7 mouse cellular contexts compared by ENCODE assay signal in genomic region chr11:59483212-59483611, GRCm38 (mm10). TPM values are rescaled to one million over a fixed set of nuclear protein-coding genes. Genes with fewer than 3 reads are reported as not detected.
A peak's percentile ranks its signal among the peaks of the same experiment; 100 is the strongest.
DNase-seq lines count a peak whose midpoint lies in the region; ATAC-seq and TF ChIP-seq lines count a peak whose summit lies in the region.

No protein-coding gene starts in this region.

- intact Hi-C loops in left cerebral cortex, postnatal 4 days (cut with DNase I): loop anchor here (5.0 kb wide), 1 partner anchor 176 kb away; the partner anchor contains the start of gene Wnt9a

- peak; percentile 46 for TF ChIP-seq CTCF in E14TG2a.4 (conservative IDR thresholded peaks at IDR 0.05; ENCODE audit: low read length)
- TF ChIP-seq CTCF in stomach, postnatal 0 days (IDR thresholded peaks at IDR 0.05; ENCODE audit: low read depth): peak; percentile 84

- H3K4me3 ChIP-seq in kidney, embryonic 15.5 days (replicated peaks): no peak overlapping the region
- no peak overlapping the region for H3K4me3 ChIP-seq in E14TG2a.4 (replicated peaks; ENCODE audit: low read length)
- no peak overlapping the region for H3K4me3 ChIP-seq in stomach, postnatal 0 days (ENCODE audit: low read depth, low read length)

- WGBS in kidney, embryonic 15.5 days: 9% methylated on average over 2 of the region's 2 CpGs
- WGBS in stomach, postnatal 0 days: 6% methylated on average over 2 of the region's 2 CpGs

- no peaks in the 10 kb centered on the region for H3K4me1 ChIP-seq in kidney, embryonic 15.5 days
- peaks cover 17% of the 10 kb centered on the region for H3K4me1 ChIP-seq in E14TG2a.4 (replicated peaks; ENCODE audit: low read depth, low read length)
- no peaks in the 10 kb centered on the region for H3K4me1 ChIP-seq in stomach, postnatal 0 days (replicated peaks; ENCODE audit: control insufficient read depth, insufficient read depth)

- no peak overlapping the region for H3K4me2 ChIP-seq in kidney, embryonic 15.5 days
- no peak overlapping the region for H3K4me2 ChIP-seq in stomach, postnatal 0 days (replicated peaks; ENCODE audit: low read depth)

- H3K9ac ChIP-seq in kidney, embryonic 15.5 days: no peak overlapping the region
- no peak overlapping the region for H3K9ac ChIP-seq in stomach, postnatal 0 days (ENCODE audit: low read length)

- peaks cover 32% of the 10 kb centered on the region for H3K36me3 ChIP-seq in kidney, embryonic 15.5 days
- H3K36me3 ChIP-seq in E14TG2a.4 (ENCODE audit: insufficient read depth, low read length): peaks cover 33% of the 10 kb centered on the region
- peaks cover 14% of the 10 kb centered on the region for H3K36me3 ChIP-seq in stomach, postnatal 0 days (ENCODE audit: control insufficient read depth, insufficient read depth, low read length)

- DNase-seq in kidney, adult 9 months: peak; percentile 64
- peak; percentile 87 for DNase-seq in NIH3T3 (ENCODE audit: low read depth)
- DNase-seq in embryo, embryonic 11.5 days (ENCODE audit: low read depth, low spot score): peak; percentile 68
- peak; percentile 43 for DNase-seq in left cerebral cortex, postnatal 4 days
- peak; percentile 53 for DNase-seq in stomach, postnatal 0 days (ENCODE audit: low spot score)

- H3K27ac ChIP-seq in kidney, embryonic 15.5 days: no peak overlapping the region
- no peak overlapping the region for H3K27ac ChIP-seq in stomach, postnatal 0 days (replicated peaks)

- ATAC-seq in kidney, embryonic 15.5 days (replicated peaks; ENCODE audit: low FRiP score): no peak
- ATAC-seq in stomach, postnatal 0 days (ENCODE audit: low FRiP score, low TSS enrichment): no peak

- no peak for TF ChIP-seq EP300 in stomach, postnatal 0 days (optimal IDR thresholded peaks at IDR 0.05)

- H3K9me3 ChIP-seq in kidney, embryonic 15.5 days (replicated peaks): no peaks in the 10 kb centered on the region
- no peaks in the 10 kb centered on the region for H3K9me3 ChIP-seq in E14TG2a.4 (ENCODE audit: low read length)
- no peaks in the 10 kb centered on the region for H3K9me3 ChIP-seq in stomach, postnatal 0 days (ENCODE audit: control insufficient read depth, low read length)

- H3K27me3 ChIP-seq in kidney, embryonic 15.5 days: no peaks in the 10 kb centered on the region
- no peaks in the 10 kb centered on the region for H3K27me3 ChIP-seq in E14TG2a.4 (ENCODE audit: insufficient read depth, low read length)
- no peaks in the 10 kb centered on the region for H3K27me3 ChIP-seq in stomach, postnatal 0 days (ENCODE audit: control insufficient read depth, insufficient read depth, low read length)

RNA-seq across cellular contexts. Expression of gene Zfp867, which starts 10.9 kb away (rescaled TPM):
- 7.1 and 8.2 TPM in 2 replicates for polyA plus RNA-seq in kidney, embryonic 15.5 days (2015; fragmentation: Nextera tagmentation; extraction: Ambion mirVana)
- total RNA-seq in left cerebral cortex, postnatal 4 days (2021): 1 to 10 TPM; 7.1 to 7.5 TPM
- 3.4 and 3.8 TPM in 2 replicates for polyA plus RNA-seq in stomach, postnatal 0 days (2015; fragmentation: Nextera tagmentation; extraction: Ambion mirVana)

RNA-seq across cellular contexts. Expression of gene Snap47, which starts 32.2 kb away (rescaled TPM):
- 111 and 112 TPM in 2 replicates for polyA plus RNA-seq in kidney, embryonic 15.5 days (2015; fragmentation: Nextera tagmentation; extraction: Ambion mirVana)
- total RNA-seq in left cerebral cortex, postnatal 4 days (2021): 100 to 1,000 TPM; 267 to 307 TPM
- polyA plus RNA-seq in stomach, postnatal 0 days (2015; fragmentation: Nextera tagmentation; extraction: Ambion mirVana): 50.6 and 51.9 TPM in 2 replicates

RNA-seq across cellular contexts. Expression of gene Jmjd4, which starts 33.4 kb away (rescaled TPM):
- 13.7 and 13.9 TPM in 2 replicates for polyA plus RNA-seq in kidney, embryonic 15.5 days (2015; fragmentation: Nextera tagmentation; extraction: Ambion mirVana)
- 10 to 100 TPM; 27.4 to 29.6 TPM for total RNA-seq in left cerebral cortex, postnatal 4 days (2021)
- 5.4 and 5.5 TPM in 2 replicates for polyA plus RNA-seq in stomach, postnatal 0 days (2015; fragmentation: Nextera tagmentation; extraction: Ambion mirVana)

RNA-seq across cellular contexts. Expression of gene Zkscan17, which starts 43.3 kb away (rescaled TPM):
- 26.5 and 29.2 TPM in 2 replicates for polyA plus RNA-seq in kidney, embryonic 15.5 days (2015; fragmentation: Nextera tagmentation; extraction: Ambion mirVana)
- total RNA-seq in left cerebral cortex, postnatal 4 days (2021): 10 to 100 TPM; 16.9 to 20.4 TPM
- polyA plus RNA-seq in stomach, postnatal 0 days (2015; fragmentation: Nextera tagmentation; extraction: Ambion mirVana): 6.9 and 7.2 TPM in 2 replicates

RNA-seq across cellular contexts. Expression of gene Nlrp3, which starts 58.2 kb away (rescaled TPM):
- polyA plus RNA-seq in kidney, embryonic 15.5 days (2015; fragmentation: Nextera tagmentation; extraction: Ambion mirVana): 0.08 and 0.32 TPM in 2 replicates
- under 1 TPM; 0.50 to 0.60 TPM for total RNA-seq in left cerebral cortex, postnatal 4 days (2021)
- polyA plus RNA-seq in stomach, postnatal 0 days (2015; fragmentation: Nextera tagmentation; extraction: Ambion mirVana): 0.21 and 0.36 TPM in 2 replicates
